Mouse (Mus musculus) regulatory T cell (primary cell): ENCODE data around the gene Map3k6.

Experiments used
- in situ Hi-C: fragments of 300-600 bp; cut with MboI, MseI; formaldehyde crosslinking; loops from one replicate; pipeline ENCODE4 v1.15.1; 2025; ENCODE audit warnings: high pct_unique_total_duplicates

Gene Map3k6

DNA sequence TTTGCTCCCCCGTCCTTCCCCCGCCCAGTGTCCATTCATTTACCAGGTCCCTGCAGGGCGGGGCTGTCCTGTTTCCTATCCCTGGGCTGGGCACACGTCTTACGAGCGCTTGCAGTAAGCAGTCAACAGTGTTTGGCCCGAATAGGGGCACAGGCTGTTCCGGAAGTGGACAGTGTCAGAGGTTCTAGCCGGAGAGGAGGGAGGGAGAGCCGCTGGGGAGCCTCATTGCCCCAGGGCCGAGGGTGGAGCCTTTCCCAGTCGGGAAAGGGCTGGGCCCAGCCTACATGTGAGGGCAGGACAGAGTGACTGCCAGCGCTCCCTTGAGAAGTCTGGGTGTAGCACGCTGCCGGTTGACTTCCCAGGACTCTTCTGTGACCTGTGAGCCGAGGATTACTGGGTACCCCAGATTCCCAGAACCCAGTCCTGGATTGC, at the start of gene Map3k6:
TSS of gene Map3k6 (plus strand) at position 329 of the 432 bp plus-strand sequence.
- in situ Hi-C loops, result no loop called here

DNA sequence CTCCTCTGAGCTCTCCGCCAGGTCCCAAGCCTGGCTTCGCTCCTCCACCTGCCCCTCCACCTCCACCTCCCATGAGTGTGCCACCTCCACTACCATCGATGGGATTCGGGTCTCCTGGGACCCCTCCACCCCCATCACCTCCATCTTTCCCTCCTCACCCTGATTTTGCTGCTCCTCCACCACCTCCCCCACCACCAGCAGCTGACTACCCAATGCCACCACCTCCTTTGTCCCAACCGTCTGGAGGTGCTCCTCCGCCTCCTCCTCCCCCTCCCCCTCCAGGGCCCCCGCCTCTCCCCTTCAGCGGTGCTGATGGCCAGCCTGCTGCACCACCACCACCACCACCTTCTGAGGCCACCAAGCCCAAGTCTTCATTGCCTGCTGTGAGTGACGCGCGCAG, 46.1 kb upstream of the Map3k6 start:
- in situ Hi-C loops, result no loop called here

DNA sequence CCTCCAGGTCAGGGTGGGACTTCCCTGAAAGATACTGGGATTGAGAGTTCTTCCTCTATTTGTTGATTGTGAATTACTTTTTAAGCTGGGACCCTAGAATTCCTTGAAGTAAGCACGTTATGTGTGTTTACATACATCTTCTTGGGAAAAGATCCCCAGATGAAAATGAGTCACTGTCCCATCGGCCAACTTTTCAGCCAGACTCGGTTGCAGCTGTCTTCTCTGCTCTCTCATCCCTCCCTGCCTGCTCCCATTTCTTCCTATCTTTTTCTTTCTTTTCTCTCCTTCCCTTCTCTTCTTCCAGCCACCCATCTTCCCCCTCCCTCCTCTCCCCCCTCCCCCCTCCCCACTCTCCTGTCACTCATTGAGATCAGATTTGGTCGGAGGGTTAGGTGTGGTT, 45.6 kb upstream of the Map3k6 start:
- in situ Hi-C loops, result no loop called here

DNA sequence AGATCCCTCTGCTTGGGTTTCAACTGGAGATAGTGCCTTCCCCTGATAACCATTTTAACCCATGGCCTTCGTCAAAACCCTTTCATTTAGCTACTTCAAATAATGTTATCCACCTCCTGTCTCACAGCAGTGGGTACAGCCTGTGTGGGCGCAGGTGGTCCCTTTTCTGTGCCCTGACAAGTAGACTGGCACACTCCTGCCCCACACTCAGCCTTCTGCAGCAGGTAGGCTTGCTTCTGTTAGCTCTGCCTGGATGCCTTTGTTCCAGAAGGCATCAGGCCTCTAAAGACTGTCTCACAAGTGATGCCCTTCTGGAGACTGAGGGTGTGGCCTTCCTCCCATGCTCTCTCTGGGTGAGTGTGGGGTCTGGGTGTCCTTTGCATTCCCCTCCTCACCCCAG, 44.5 kb upstream of the Map3k6 start:
- in situ Hi-C loops, result no loop called here

DNA sequence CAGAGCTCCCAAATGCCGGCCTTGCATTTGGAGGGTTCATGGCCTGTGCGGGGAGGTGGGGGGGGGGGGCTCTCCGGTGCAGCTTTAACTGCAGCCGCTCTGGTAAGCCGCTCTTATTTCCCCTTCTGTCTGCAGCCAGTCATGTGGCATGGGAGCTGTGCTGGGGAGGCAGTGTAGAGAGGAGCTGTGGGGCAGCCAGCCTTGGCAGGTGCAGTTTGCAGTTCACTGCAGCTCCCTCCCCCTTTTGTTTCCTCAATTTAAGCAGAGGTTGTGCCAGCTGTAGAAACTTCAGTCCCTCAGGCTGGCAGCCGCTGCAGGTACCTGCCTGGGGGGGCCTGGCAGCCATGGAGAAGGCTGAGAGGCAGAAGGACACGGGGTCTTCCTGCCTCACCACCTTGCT, 43.8 kb upstream of the Map3k6 start:
- in situ Hi-C loops, result no loop called here

DNA sequence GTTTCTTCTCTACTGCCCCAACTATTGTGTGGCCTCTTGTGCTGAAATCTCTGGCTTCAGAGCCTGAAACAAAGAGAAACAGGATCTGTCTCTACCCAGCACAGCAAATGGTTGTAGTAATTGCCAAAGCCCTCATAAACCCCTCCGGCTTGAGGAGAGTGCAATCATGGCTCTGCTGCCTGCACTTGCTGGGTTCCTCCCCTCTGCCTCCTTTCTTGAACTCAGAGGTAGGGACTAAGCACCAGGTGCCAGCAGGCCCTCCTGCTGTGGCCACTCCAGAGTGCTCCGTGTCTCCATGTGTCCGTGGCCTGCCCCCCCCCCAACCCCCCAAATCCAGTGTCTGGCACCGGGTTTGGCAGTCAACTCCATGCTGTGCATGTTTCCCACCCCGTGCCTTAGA, 43.3 kb upstream of the Map3k6 start:
- in situ Hi-C loops, result no loop called here

DNA sequence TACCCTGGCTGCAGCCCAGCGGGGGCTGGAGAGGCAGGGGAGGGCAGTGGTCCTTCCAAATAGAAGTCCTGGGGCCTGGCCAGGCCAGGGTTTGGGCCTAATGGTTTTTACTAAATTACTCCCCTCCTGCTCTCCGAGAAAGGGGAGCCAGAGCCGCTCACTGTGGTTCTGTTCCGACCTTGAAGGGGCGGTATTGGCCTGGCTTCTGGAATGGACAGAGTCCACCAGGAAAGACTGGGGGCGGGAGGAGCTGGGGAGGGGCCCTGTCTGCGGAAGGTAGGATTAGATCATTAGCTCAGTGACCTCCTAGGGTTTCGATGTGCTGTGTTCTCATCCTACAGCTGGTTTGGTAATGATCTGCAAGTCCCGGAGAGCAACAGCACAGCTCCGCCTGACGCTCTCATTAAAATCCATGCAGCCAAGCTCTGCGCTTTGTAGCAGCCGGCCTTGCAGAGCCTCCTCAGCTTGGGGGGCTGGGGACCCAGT, 42.8 kb upstream of the Map3k6 start:
- in situ Hi-C loops, result no loop called here

DNA sequence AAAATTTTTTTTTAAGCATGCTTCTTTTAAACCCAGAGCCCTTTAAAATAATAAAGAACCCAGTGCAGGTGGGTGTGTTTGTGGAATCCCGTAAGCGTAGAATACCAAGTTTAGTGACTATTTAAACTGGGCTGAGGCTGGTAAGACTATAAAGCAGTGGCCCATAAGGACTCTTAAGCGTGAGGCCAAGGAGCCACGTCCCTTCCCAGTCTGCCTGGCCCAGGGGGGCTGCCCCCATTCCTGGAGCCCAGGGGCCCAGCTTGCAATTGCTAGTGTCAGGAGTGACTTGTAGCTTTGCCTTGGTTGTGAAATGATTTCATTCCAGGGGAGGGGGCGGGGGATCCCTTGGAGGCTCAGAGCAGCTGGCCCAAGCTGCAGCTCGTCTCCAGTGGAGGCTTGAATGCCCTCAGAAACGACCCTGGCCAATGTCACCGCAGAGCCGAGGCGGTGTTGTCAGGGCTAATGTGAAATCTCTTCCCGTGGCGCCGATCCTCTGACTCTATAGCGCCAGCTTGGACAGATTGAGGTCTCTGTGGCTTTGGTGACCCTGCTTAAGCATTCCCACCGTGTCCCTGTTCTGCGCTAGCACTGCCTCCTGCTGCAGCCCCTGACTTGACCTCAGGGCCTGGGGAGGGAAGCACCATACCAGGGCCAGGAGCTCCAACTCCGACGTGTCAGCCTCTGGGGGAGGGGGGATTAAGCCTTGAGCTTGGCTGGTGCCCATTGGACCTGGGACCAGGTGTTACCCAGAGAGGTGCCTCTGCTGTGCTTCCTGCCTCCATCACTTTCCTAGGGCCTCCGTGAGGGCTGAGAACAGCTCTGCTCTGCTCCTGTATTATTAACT, 42.1 kb upstream of the Map3k6 start:
- in situ Hi-C loops, result no loop called here

DNA sequence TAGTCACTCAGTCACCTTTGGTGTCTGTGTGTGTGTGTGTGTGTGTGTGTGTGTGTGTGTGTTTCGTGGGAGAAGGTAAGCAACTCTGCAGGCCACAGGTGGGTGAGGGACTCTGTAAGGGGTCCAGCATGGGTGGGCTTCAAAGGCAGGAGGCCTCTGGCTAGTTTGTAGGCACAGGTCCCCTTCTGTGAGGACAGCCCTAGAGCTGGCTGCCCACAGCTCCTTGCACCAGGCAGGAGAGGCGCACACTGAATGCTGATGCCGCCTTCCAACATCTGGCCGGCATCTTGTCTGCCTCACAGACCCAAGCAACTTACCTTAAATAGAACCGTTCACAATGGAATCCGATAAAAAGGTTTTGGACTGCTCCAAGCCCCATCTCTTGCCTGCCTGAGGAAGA, 40.9 kb upstream of the Map3k6 start:
- in situ Hi-C loops, result no loop called here

DNA sequence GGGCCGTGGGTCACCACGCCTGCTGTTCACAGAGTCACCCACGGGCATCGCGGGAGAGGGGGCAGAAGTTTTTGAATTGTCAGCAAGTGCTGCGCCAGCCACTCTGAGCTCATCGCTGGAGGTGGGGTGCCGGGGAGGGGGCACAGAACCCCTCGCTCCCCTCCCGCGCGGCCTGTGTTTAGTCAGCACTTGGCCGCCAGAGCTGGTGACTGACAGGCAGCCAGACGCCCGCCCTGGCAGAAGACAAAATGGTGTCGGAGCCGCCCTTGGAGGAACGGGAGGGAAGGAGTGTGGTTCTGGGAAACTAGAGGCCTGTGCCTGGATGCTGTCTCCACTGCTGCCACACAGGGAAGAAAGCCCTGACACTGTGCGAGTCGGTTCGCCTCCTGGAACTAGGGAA, 40.3 kb upstream of the Map3k6 start:
- in situ Hi-C loops, result no loop called here

DNA sequence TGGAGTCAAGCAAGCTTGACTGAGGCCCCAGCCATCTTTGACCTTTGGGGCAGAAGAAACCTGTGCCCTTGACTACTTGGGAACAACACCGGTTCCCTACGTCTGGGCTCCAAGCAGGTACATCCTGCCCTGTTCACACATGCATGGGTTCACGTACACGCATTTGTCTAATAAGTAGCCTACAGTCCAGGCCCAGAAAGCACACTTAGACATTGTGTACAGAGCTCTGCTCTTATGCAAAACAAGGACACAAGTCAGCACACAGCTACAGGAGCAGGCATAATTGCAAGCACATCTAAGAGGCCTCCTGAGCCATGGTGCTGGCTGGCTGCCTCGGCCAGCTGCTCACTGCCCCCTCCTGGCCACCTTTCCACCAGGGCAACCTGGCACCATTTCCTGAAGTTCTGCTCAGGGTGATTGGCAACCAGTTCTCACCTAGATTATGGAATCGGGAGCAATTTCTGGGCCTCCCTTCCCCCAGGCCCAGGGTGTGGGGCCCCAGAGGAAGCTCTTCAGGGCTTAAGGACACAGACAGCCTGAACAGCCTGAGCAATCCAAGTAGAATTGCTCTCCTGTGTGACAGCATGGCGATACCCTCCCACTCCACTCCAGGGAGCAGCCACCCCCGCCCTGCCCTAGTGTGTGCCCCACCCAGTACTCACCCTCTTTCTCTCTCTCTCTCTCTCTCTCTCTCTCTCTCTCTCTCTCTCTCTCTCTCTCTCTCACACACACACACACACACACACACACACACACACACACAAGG, 39.4 kb upstream of the Map3k6 start:
- in situ Hi-C loops, result no loop called here

DNA sequence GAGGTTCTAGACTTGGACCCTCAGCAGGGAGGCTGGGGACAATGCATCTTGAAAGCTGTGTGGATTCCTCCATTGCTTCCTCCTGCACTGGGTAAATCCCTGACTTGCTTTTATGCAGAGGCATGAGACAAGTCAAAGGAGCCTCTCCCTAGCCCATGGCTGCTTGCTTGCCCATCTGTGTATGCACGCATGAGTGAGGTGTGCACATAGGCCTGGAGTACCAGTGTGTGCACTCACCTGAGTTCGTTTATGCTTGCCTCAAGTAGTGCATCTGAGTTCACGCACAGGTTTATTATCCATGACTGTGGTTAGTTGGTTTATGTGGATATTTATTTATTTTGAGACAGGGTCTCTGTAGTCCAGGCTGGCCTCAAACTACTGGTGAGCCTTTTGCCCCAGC, 38.4 kb upstream of the Map3k6 start:
- in situ Hi-C loops, result no loop called here

DNA sequence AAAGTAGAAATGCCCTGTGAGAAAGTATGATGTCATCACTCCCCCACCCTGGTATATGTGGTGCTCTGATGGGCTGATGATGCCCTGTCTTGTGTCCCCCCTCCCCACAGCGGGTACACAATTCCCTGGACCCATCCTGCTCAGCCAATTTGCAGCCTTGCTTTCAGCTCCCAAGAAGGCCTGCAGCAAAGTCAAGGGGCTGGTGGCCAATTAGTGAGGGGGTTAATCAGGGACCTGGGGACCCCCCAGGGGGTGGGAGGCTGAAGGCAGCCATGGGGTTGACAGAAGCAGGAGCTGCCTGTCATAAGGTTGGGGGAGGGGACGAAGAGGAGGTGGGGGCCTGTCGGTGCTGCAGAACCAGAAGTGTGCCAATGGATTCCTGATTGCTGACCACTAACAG, 37.0 kb upstream of the Map3k6 start:
- in situ Hi-C loops, result no loop called here

DNA sequence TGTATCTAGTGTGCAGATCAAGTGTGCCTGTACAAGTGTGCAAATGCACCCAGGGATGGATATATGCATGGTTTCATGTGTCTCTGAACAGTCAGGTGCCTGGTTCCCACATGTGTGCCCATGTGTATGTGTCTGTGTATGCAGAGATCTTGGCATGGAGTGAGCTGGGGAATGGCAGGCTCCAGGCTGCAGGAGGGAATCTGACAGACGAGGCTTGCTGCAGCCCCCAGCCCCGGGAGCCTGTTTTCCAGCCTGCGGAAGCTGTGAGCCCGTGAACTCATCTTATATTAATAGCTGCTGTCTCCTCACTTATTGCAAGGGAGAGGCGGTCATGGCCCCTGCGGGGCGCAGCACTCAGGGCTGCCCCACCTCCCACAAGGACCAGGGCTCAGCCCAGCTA, 36.2 kb upstream of the Map3k6 start:
- in situ Hi-C loops, result no loop called here

DNA sequence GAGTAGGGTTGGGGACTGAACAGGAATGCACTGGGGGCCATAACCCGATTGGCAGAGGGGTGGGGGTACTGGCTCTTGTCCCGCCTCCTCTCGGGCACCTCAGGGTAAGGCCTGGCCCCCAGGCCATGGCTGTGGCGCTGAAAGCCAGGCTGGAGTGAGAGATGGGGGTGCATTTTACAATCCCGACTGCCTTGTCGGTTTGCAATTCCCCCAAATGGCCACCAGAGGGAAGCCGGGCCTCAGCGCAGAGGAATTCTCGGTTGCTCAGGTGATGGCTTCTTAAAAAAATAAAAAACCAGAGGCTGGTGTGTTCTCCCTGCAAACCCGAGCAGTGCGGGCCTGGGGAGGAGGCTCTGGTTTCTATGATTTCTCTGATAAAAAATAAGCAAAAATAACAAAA, 31.3 kb upstream of the Map3k6 start:
- in situ Hi-C loops, result no loop called here

DNA sequence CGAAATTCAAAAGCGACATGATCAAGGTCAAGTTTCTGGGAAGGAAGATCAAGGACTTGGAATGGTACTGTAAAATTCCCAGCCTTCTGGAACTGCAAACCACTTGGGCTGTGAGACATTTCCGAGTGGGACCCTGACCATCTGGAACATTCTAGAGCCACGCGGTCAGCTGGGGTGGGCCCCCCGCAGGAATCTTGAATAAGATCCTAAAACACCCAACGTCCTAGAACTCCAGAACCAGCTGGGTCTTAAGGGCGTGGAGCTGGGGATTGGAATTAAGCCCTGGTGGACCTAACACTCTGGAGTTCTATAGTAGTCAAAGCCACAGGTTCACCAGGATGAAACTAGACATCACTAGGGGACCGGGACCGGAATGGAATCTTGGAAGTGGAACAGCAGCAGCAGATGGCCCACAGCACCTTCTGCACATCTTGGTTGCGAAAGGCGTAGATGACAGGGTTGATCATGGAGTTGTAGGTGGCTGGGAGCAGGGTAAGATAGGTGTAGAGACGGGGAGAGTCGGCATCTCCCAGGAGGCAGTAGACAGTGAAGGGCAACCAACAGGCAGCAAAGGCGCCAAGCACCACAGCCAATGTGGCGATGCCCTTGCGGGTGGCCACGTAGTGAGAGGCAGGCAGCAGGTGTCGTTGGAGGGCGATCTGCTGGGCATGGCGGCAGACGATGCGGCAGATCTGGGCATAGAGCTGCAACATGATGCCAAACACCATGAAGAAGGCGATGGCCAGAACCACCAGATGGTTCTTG, 30.4 kb upstream of the Map3k6 start:
- in situ Hi-C loops, result loop anchor here (5.0 kb wide), 2 partner anchors 37 to 87 kb away; no protein-coding TSS in a partner anchor

DNA sequence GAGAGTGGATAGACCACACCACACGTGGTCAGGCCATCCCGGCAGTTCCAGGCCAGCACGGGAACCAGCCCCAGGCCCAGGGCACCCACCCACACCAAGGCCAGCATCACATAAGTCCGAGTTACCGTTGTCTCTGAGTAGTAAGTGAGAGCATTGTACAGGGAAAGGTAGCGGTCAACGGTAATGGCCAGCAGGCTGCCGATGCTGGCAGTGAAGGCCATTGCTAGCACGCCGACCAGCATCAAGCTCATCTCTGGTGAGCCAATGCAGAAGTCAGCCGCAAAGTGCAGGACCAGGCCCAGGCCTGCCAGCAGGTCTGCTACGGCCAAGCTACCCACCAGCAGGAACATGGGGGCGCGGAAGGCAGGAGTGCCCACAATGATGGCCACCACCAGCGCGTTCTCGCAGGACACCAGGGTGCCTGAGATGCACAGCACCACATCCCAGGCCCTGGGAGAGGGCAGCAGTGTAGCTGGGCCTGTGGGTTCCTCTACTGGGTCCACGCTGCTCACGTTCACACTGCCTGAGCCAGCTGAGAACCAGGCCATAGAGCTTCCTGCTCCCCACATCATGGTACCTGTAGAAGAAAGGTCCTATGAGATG, 29.7 kb upstream of the Map3k6 start:
- in situ Hi-C loops, result loop anchor here (5.0 kb wide), 2 partner anchors 36 to 86 kb away; no protein-coding TSS in a partner anchor

DNA sequence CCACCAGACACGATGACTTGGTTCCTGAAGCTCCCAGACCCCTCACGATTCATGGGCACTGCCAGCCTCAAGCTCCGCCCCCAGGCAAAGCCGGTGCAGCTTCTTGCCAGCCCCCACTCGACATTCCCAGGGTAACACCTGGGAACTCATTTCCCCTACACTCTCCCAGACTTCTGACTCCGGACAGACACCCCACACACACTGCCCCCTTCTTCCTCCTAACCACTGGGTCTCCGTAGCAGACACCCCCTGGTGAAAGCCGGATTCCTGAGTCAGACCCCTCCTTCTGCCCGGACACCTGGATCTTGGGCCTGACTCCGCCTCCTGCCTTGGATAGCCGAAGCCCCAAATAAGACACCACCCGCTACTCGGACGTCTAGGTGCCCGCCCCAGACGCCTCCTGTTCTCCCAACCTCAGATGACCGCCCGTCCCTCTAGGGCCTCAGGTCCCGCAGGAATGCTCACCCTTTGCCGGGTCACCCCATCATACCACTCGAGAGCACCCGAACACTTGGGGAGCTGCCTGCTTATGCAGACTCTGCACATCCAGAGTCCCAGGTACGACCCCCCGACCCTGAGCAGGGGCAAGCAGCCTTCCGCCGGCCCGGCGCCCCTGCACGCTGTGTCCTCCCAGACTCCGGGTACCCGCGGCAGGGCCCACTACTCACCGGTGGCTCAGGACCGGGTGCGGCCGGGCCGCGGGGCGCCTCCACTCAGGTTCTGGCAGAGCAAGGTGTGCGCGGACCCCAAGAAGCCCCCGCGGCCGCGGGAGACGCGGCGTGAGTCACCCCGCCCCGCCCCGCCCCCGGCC, 28.7 kb upstream of the Map3k6 start, which contains the start of the genes Cd164l2 and Gpr3:
TSS of gene Cd164l2 (plus strand) at position 381 of the 811 bp plus-strand sequence.
TSS of gene Gpr3 (minus strand) at position 786 of the 811 bp plus-strand sequence.
- in situ Hi-C loops, result loop anchor here (5.0 kb wide), 2 partner anchors 35 to 85 kb away; no protein-coding TSS in a partner anchor

DNA sequence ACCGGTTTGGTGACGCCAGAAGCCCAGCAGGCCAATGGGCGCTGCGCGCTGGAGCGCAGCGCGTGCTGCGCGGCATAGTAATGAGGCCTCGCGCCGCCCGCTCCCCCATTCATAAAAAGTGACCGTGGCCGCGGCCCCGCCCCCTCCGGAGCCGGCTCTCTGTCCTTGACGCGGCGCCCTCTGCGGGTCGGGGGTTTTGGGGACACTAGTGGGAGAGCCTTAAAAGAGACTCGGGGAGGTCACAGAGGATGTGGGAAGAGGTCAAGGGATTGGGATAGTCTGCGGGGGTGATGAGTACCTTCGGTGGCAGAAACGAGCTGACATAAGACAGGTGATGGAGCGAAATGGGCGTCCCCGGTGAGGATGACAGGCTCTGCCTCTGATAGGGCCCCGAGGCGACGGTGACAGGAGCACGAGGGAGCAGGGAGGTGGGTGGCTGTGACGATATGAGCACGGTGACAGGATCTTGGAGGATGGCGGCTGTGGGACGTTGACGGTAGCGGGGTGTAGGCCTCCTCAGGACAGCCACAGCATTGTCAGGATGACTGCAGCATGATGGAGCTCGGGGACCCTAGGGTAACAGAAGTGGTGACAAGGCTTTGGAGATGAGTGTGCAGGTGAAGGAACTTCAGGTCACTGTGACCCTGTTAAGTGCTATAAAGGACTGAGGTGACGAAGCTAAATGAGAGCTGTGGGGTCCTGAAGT, 27.9 kb upstream of the Map3k6 start:
- in situ Hi-C loops, result loop anchor here (5.0 kb wide), 2 partner anchors 35 to 85 kb away; no protein-coding TSS in a partner anchor

DNA sequence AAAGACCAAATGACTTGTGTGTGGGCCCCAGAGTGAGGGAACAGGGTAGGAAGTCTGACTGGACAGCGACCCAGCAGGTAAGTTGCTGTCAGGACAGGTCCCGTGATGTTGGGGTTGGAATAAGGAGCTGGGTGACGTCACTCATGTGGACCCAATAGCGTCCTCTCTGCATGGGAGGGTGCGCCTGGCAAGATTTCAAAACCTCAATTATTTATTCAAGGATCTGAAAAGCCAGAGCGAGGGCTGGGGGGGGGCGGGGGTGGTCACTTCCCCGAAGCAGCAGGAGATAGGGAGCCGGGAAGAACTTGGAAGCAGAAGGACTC, 27.4 kb upstream of the Map3k6 start:
- in situ Hi-C loops, result loop anchor here (5.0 kb wide), 2 partner anchors 34 to 84 kb away; no protein-coding TSS in a partner anchor
